Mouse (Mus musculus): ENCODE results near the gene Psmb7.

DNA sequence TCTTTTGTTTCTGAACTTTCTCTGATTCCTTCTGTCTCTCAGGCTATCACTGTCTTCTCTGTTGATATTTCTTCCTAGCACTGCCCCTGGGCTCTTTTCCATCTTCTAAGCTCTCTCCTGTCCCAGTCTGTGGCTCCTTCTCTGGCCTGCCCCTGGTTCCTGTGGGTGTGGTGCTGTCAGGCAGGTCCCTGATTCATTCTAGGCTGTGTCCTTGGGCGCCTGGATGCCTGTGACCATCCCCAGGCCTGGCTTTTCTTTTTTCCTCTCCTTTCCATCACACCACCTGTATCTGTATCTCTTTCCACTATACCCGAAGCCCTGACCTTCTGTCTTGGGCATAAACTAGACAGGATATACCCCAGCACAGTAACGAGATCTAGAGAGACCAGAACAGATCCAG, 41.9 kb upstream of the Psmb7 start:
- TF ChIP-seq CTCF (IDR thresholded peaks at IDR 0.05; ENCODE audit: borderline replicate concordance, control insufficient read depth, extremely low read depth, insufficient read depth, low read length, poor library complexity) (no peak), POLR2A (IDR thresholded peaks at IDR 0.05; ENCODE audit: control insufficient read depth, extremely low read depth, insufficient read depth, low read length, poor library complexity) (no peak)

Measured in thymus, adult 2 months (tissue).